Mouse (Mus musculus) G1E (cell line): ENCODE measurements at regions not wholly inside any gene's neighbourhood (a gene's known extent, or its start where the extent isn't known, plus 50 kb on each side); places are given as distances from the start of the nearest gene placed in this dataset.

Experiments used
- CTCF ChIP-seq: IDR thresholded peaks from 2 replicates; pipeline ENCODE4 v1.5.1; 2012; ENCODE audit warnings: low read depth, low read length, inconsistent platforms, mixed read lengths
- GATA1 ChIP-seq: IDR thresholded peaks from 2 replicates; pipeline ENCODE4 v1.6.1; 2012; ENCODE audit warnings: borderline replicate concordance, low read length, inconsistent platforms, mixed read lengths
- TAL1 ChIP-seq: conservative IDR thresholded peaks from 2 replicates; pipeline ENCODE4 v1.6.1; 2012; ENCODE audit warnings: low read depth, low read length, inconsistent platforms, mixed read lengths

DNA sequence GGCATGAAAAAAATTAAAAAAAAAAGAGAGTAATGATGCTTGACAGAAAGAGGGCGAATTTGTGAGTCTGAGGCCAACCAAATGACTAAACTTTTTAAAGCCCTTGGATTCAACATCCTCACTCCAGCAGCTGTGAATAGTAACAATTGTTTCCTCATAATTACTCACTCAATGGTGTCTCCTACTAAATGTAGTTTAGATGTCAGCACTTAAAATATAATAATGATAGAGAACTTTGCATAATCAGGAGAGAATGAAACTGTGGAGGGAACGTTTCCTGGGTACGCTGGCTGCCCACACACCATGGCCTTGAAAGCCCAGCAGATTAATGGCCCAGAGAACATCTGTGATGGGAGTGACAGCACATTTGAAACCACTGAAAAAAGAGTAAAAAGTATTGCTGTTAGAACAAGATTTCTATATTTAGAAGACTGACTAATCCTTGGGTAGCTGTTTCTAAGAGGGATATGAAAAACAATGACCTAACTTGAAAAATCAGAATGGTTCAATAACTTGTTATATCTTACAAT lies 544.0 kb downstream of the Flrt2 start:
- TF ChIP-seq CTCF, result no peak
- TF ChIP-seq TAL1, result no peak
- no peak for TF ChIP-seq GATA1
